Mouse (Mus musculus): Measurements from ENCODE around the gene Rasd2.

DNA sequence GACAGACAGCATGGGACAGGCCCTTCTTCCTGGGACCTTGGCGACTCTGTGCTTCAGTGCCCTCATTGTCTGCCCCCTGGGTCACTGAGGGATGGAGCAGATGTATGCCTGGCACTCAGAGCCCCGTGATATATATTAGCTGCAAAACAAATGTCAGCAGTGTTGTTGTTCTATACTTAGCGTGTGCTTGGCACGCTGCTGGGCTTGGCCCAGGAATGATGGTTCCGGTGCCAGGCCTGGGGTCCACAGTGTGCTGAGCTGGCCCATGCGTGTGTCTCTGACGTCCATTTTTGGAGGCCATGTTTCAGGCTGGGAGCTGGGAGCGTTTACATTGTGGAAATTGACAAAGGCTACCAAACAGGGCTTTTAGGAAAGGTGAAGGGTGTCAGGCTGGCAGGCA, 3.1 kb downstream of the Rasd2 start:
- TF ChIP-seq CTCF (IDR thresholded peaks at IDR 0.05; ENCODE audit: control insufficient read depth, insufficient read depth, low read length) (no peak), POLR2A (IDR thresholded peaks at IDR 0.05; ENCODE audit: borderline replicate concordance, control insufficient read depth, low read depth, low read length) (no peak)
